Mouse (Mus musculus): Measurements from ENCODE around the gene Gm9639.
"Not testable (repeated sequence)": the region's sequence is repeated elsewhere in the genome, so short reads cannot be mapped to it uniquely, and the experiment has no call there.

The Gm9639 gene

GRCm38 (mm10) chr10:77752312-77752711, 42.6 kb downstream of the Gm9639 start:
- DNase-seq, result not testable (repeated sequence)

GRCm38 (mm10) chr10:77751254-77751653, 43.6 kb downstream of the Gm9639 start, which contains the start of gene Gm9736:
Gm9736 (minus strand) TSS chr10:77751354.
- not testable (repeated sequence) for DNase-seq

- not testable (repeated sequence) for DNase-seq
These were observed 44.2 kb downstream of the Gm9639 start for GRCm38 (mm10) chr10:77750686-77751085.

Measured in layer of hippocampus, adult 9-11 months (tissue).